Mouse (Mus musculus) forebrain, embryonic 11.5 days (tissue): ENCODE measurements around the gene Rimbp3. TPM values are rescaled to one million over a fixed set of nuclear protein-coding genes. Genes with fewer than 3 reads are reported as not detected.

Source experiments
- ATAC-seq: fragments of 200-750 bp; cut with Nextera tagmentation; replicated peaks from 2 replicates; pipeline ENCODE4 v1.8.0; 2017; ENCODE audit warnings: moderate TSS enrichment; ENCODE audit not compliant: low FRiP score
- DNase-seq: peaks from one replicate; pipeline ENCODE4 v3.0.0-alpha.2; 2017; ENCODE audit warnings: low spot score
- H3K27ac ChIP-seq: fragments of 300-500 bp; sonication (generic); 2 replicates; pipeline ENCODE4 v1.5.1; 2014; ENCODE audit warnings: low read depth, low read length
- H3K27me3 ChIP-seq: fragments of 300-500 bp; sonication (generic); 2 replicates; pipeline ENCODE4 v1.6.1; 2014; ENCODE audit warnings: mild to moderate bottlenecking, low read length, mixed read lengths; ENCODE audit not compliant: control insufficient read depth, insufficient read depth
- H3K36me3 ChIP-seq: fragments of 300-500 bp; sonication (generic); 2 replicates; pipeline ENCODE4 v1.6.1; 2014; ENCODE audit warnings: mild to moderate bottlenecking, low read length, moderate library complexity, mixed read lengths; ENCODE audit not compliant: control insufficient read depth, insufficient read depth
- H3K4me1 ChIP-seq: fragments of 300-500 bp; sonication (generic); replicated peaks from 2 replicates; pipeline ENCODE4 v1.6.1; 2014; ENCODE audit warnings: low read length, mixed read lengths; ENCODE audit not compliant: control insufficient read depth, insufficient read depth
- H3K4me2 ChIP-seq: fragments of 300-500 bp; sonication (generic); 2 replicates; pipeline ENCODE4 v1.6.1; 2014; ENCODE audit warnings: low read depth, mild to moderate bottlenecking, low read length, moderate library complexity, mixed read lengths; ENCODE audit not compliant: severe bottlenecking
- H3K4me3 ChIP-seq: fragments of 300-500 bp; sonication (generic); 2 replicates; pipeline ENCODE4 v1.5.1; 2014; ENCODE audit warnings: low read depth, low read length
- H3K9ac ChIP-seq: fragments of 300-500 bp; sonication (generic); 2 replicates; pipeline ENCODE4 v1.6.1; 2014; ENCODE audit warnings: low read length
- H3K9me3 ChIP-seq: fragments of 300-500 bp; sonication (generic); 2 replicates; pipeline ENCODE4 v1.6.1; 2016; ENCODE audit warnings: low read length, mixed read lengths; ENCODE audit not compliant: control insufficient read depth
- WGBS: fragments of 180-500 bp; shearing (Covaris S2); extraction: QIAGEN DNeasy Blood & Tissue Kit; methylation state at CpG from one replicate; pipeline ENCODE4 v1.1.7; 2014; 5-methylcytosine and 5-hydroxymethylcytosine counted together
- polyA plus RNA-seq: library from polyadenylated mRNA; unstranded; fragments of >200 nt; fragmentation: Nextera tagmentation; extraction: Ambion mirVana; gene quantifications from 2 replicates; pipeline ENCODE4 v1.2.1, GENCODE M21; 2014

Rimbp3 gene
- polyA plus RNA-seq, 1 experiment from 2014 or later: 1.9 TPM

DNA sequence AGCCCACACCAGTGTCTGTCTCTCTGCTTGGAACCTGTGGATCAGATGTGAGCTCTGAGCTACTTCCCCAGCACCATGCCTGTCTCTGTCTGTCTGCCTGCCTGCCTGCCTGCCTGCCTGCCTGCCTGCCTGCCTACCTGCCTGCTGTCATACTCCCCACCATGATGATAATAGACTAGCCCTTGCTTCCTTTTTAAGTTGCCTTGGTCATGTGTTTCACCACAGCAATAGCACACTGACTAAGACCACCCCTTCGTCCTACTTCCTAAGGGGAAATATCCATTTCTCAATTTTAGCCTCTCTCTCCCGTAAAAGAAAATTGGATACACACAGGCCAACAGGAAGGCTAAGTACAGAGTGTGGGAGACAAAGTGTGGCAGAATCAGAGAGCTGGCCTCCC lies 26.3 kb upstream of the Rimbp3 start:
- no peak for ATAC-seq
- DNase-seq: no peak
- Histone ChIP-seq H3K9me3 (no peaks in the 10 kb centered on the region), H3K4me1 (no peaks in the 10 kb centered on the region), H3K4me2 (no peak overlapping the region), H3K4me3 (no peak overlapping the region), H3K36me3 (no peaks in the 10 kb centered on the region; the same call in 1 of the 2 replicates), H3K27ac (no peak overlapping the region), H3K9ac (no peak overlapping the region), H3K27me3 (no peaks in the 10 kb centered on the region)
- WGBS: 94% methylated on average over 2 of the region's 2 CpGs

DNA sequence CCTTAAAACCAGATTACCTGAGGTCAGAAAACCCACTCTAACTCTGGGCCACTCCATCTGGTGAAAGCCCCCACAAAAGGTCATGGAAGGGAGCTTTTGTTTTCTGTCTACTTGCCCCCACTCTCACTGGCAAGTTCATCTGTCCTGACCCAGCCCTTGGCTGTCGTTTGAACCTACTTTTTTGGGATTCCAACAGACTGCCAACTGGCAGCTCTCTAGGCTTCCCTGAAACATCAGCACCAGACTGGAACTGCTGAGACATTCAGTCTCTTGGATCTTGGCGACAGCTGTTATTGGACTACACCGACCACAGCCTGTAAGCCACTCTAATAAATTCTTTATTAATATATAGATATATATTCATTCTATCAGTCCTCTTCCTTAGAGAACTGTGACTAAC lies 25.4 kb upstream of the Rimbp3 start:
- Histone ChIP-seq H3K27me3 (no peaks in the 10 kb centered on the region), H3K4me2 (no peak overlapping the region), H3K36me3 (no peaks in the 10 kb centered on the region; the same call in 1 of the 2 replicates), H3K4me3 (no peak overlapping the region), H3K27ac (no peak overlapping the region), H3K9ac (no peak overlapping the region), H3K9me3 (no peaks in the 10 kb centered on the region), H3K4me1 (no peaks in the 10 kb centered on the region)
- ATAC-seq (no peak), DNase-seq (no peak)
- 93% methylated on average over 3 of the region's 3 CpGs for WGBS

DNA sequence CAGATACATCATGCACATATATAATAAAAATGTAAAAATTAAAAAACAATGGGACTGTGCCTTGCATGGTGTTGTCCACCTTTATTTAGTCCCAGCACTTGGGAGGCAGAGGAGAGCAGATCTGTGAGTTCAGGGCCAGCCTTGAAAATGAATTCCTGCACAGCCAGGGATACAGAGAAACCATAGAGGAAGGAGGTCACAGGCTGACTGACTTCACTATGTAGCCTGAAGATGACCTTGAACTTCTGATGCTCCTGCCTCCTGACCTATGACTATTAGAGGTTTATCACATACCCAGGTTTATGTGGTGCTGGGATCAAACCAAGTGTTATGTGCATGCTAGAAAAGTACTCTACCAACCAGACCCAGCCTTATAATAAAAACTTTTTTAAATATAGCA lies 22.9 kb upstream of the Rimbp3 start:
- Histone ChIP-seq H3K4me2 (no peak overlapping the region), H3K4me1 (no peaks in the 10 kb centered on the region), H3K27me3 (no peaks in the 10 kb centered on the region), H3K9me3 (no peaks in the 10 kb centered on the region), H3K27ac (no peak overlapping the region), H3K36me3 (no peaks in the 10 kb centered on the region; the same call in 1 of the 2 replicates), H3K4me3 (no peak overlapping the region), H3K9ac (no peak overlapping the region)
- DNase-seq (no peak), ATAC-seq (no peak)

DNA sequence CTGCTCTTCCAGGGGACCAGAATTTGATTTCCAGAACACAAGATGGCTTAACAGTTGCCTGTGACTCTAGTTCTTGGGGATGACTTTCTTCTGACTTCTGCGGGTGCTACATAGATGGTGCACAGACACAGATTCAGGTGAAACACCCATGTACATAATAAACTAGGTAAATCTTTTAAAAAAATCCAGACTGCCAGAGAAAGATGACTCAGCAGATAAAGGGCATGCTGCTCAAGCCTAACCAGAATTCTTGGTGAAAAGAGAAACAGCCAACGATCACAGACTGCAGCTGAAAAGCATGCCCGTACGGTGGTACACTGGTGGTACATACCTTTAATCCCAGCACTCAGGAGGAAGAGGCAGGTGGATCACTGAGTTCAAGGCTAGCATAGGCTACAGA lies 14.6 kb upstream of the Rimbp3 start:
- ATAC-seq: no peak

DNA sequence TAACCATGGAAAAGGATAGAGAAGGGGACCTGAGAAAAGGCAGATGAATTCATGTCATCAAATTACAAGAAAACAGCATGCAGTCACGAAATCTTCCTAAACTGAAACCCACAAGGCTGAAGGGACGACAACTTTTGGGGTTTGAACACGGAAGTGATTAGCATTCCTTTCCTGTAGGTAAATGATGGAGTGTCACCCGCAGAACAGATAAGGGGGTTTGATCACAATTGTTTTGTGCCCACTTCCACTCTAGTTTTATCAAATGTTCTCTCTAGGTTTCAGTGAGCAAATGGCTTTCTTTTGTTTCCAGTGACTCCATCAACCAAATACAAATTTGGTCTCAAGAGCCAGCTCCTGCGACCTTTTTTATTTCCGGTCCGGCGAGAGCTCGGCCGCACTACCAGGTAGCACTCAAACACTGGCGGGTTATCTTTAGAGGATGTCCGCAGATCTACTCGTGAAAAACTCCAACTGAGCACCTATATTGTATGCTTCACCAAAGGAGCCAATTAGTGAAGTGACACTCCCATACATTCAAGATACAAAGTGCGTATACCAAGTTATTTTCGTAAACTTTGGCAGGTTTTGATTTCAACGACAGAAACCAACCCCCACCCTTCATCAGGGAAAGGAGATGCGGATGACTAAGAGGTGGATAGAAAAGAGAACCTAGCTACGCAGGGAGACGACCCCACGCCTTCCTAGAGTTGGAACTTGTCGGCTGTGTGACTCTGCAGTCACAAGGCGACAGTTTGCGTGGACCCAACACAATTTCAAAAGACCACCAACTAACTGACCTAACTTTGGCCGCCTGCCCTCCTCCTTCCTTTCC lies 8.1 kb upstream of the Rimbp3 start:
- Histone ChIP-seq H3K36me3 (no peaks in the 10 kb centered on the region), H3K4me2 (peak overlapping the region; percentile 84), H3K4me1 (peaks cover 5% of the 10 kb centered on the region; the same call in 1 of the 2 replicates), H3K9me3 (no peaks in the 10 kb centered on the region), H3K27ac (peak overlapping the region; percentile 9; the same call in 1 of the 2 replicates), H3K27me3 (no peaks in the 10 kb centered on the region), H3K4me3 (peak overlapping the region; percentile 100), H3K9ac (peak overlapping the region; percentile 99)
- DNase-seq (no peak), ATAC-seq (no peak)
- WGBS: 8% methylated on average over 24 of the region's 24 CpGs

More for the DNA sequence above, 14.6 kb upstream of the Rimbp3 start:
- Histone ChIP-seq H3K9me3 (no peaks in the 10 kb centered on the region), H3K9ac (no peak overlapping the region), H3K36me3 (no peaks in the 10 kb centered on the region; the same call in 1 of the 2 replicates), H3K4me1 (no peaks in the 10 kb centered on the region), H3K27me3 (no peaks in the 10 kb centered on the region), H3K27ac (no peak overlapping the region), H3K4me3 (no peak overlapping the region), H3K4me2 (no peak overlapping the region)
- no peak for DNase-seq
- WGBS: 98% methylated on average over 4 of the region's 4 CpGs

DNA sequence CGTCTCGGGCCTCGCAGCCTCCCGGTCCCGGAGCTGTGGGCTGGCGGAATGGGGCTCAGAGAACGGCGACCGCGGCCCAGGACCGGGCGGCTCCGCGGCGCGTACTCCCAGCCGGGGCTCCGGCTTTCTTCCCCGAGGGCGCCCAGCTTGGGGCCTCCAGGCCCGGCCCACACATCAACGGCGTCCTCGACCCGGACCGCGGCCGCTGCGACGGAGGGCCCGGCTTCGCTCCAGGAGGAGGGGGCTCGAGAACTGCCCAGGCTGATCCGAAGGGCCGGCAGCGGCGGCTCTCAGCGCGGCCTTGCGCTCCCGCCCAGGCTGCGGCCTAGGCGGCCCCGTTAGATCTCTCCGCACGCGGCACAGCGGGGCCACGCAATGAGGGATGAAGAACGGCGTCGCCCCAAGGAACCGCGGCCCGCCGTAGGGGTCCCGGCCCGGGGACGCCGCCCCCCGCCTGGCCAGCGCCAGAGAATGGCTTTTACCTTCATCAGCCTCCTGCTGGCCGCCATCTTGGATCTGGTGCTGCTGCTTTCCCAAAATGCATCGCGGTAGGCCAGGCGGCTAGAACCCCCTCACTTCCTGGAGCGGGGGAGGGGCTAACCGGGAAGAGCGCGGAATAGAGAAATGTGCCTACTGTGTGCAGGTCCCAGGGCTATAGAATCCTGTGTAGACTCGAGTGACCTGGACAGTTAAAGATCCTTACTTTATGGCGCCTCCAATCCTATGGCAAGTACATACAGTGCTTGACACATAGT lies 7.3 kb upstream of the Rimbp3 start:
- Histone ChIP-seq H3K9me3 (no peaks in the 10 kb centered on the region), H3K36me3 (no peaks in the 10 kb centered on the region), H3K4me3 (peak overlapping the region; percentile 100), H3K9ac (peak overlapping the region; percentile 99), H3K27ac (peak overlapping the region; percentile 9; the same call in 1 of the 2 replicates), H3K4me2 (peak overlapping the region; percentile 84), H3K27me3 (no peaks in the 10 kb centered on the region), H3K4me1 (peaks cover 5% of the 10 kb centered on the region; the same call in 1 of the 2 replicates)
- under 1% methylated on average over 71 of the region's 72 CpGs for WGBS
- DNase-seq (peak; percentile 91), ATAC-seq (peak; percentile 88)

DNA sequence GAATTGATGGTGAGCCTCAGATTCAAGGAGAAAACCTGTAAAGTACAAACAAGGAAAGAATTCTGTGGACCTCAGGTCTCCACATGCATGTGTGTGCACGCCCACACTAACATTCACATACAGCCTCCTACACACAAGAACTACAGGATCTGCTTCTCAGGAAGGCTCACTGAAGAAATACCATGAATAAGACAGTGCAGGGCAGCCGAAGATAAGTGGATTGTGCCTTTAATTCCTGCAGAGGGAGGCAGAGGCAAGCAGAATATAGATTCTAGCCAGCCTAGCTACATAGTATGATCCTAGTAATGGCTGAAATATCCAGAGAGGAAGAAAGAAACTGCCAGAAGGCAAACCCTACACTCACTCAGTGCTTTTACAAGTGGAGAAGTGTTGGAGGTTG lies 6.4 kb upstream of the Rimbp3 start:
- Histone ChIP-seq H3K9me3 (no peaks in the 10 kb centered on the region), H3K4me1 (peaks cover 5% of the 10 kb centered on the region; the same call in 1 of the 2 replicates), H3K27me3 (no peaks in the 10 kb centered on the region), H3K27ac (no peak overlapping the region), H3K36me3 (no peaks in the 10 kb centered on the region), H3K9ac (no peak overlapping the region), H3K4me3 (no peak overlapping the region), H3K4me2 (no peak overlapping the region)
- 66% methylated on average over 2 of the region's 2 CpGs for WGBS
- DNase-seq (no peak), ATAC-seq (no peak)

DNA sequence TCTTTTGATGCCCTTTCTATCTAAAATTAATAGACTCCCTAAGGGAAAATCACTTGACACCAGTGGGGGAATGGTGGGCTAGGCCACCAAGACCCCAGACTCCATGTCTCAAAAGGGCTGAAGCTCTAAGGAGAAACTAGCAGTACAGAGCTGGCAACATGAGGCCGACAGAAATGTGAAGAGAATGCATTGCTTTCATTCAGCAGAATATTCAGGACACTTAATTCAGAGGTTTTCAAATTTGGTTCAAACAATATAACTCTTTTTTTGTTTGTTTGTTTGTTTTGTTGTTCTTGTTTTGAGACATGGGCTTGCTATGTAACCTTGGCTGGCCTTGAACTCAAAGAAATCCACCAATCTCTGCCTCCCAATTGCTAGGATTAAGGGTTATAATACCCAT lies 5.9 kb upstream of the Rimbp3 start, which contains the start of gene Ube2l3:
TSS of gene Ube2l3 (minus strand) at position 101 of the 400 bp plus-strand sequence.
- Histone ChIP-seq H3K9me3 (no peaks in the 10 kb centered on the region), H3K9ac (no peak within 1 kb of the TSS), H3K4me1 (peaks cover 5% of the 10 kb centered on the region; the same call in 1 of the 2 replicates), H3K4me2 (peak within 1 kb of the TSS; percentile 84; the same call in 1 of the 2 replicates), H3K36me3 (no peaks in the 10 kb centered on the region), H3K27ac (no peak within 1 kb of the TSS), H3K4me3 (peak within 1 kb of the TSS; percentile 100), H3K27me3 (no peaks in the 10 kb centered on the region)
- no peak for ATAC-seq
- 83% methylated on average over 1 of the region's 1 CpGs for WGBS
- no peak for DNase-seq
